Mouse (Mus musculus) lung, postnatal 36 days (tissue): ENCODE data around the gene Tmem234.

ENCODE experiments used
- DNase-seq: peaks from one replicate; pipeline ENCODE4 v3.0.0; 2022; ENCODE audit warnings: mixed read lengths

The Tmem234 gene

DNA sequence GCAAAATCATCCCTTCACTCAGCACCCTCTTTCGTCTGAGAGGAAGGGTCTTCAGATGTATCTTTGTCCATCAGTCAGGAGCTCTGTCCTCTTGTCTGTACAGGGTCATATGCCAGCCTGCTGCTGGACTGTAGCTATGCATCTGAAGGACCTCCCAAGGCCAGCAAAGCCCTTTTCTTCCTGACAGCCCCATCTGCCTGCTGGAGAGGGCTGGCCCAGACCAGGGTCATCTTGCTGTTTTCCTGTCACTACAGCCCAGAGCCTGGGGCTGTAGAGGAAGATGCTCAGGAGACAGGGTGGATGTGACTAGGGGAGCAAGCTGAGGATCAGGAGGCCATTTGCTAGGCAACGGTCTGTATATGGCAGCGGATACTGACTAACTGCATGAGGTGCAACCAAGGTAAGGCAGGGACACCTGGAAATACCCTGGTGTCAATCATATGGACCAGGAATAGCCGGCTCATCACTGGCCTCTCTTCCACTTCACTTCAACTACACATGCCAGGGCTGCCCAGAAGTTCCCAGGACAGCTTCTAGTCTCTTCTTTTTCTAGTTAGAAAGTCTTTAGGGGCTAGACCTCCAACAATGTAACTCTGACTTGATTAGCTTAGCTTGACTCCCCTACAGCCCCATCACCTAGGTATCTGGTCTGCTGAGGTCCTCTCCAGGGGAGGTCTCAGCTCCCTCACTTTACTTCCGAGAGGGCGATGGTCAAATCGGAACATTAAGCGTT is 22.5 kb downstream of the Tmem234 start:
- no peak for DNase-seq

DNA sequence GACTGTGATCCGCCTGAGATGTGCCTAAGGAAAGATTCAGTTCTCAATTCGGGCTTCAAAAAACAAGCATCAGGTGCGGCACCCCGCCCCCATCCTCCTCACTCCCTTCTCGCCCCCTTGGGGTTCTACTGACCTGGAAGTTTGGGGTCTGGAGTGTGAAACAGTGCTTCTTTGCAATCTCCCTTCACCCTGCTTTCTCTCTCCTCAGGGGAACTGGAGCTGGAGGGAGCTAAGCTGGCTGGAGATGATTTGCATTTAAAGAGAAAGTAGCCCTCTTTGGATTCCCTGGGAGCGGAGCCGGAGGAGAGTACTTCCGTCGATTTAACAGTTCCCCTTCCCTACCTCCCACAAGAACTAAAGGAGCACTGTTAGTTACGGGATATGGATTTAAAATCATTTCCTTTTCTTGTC is 23.2 kb downstream of the Tmem234 start, which contains the start of gene Ccdc28b:
Ccdc28b (minus strand) TSS at position 267 of the 411 bp plus-strand sequence.
- peak; percentile 70 for DNase-seq

DNA sequence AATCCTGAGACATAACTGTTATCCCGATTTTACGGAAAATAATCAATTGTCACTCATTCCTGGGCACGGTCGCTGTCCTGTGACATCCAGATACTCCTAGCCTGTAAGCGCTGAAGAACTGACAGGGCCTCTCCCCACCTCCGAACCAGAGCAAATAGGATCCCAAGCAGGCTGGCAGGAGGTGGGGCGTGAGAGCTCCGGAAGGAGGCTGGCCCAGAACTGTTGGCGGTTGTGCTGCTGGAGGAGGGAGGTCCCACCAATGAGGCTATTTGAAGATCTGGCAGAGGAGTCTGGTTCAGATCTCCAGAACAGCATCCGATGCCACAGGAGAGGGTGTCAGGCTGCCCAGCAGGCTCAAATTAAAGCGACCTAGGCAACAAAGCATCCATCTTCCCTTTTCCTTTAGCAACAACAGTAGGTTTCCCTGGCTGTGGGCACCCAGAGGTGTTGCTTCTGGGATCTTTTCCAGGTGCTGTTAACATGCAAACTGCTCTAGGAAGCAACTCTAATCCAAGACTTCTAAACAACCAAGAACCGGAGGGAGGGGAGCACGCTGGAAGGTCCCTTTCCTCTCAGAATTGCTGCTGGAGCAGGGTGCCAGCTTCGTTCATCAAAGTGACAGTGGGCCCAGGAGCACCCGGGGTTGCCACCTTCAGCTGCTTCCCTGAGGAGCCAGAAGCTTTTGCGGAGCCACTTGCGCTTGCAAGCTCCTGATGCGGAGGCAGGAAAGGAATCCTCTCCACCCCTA is 24.0 kb downstream of the Tmem234 start:
- peak; percentile 93 for DNase-seq

DNA sequence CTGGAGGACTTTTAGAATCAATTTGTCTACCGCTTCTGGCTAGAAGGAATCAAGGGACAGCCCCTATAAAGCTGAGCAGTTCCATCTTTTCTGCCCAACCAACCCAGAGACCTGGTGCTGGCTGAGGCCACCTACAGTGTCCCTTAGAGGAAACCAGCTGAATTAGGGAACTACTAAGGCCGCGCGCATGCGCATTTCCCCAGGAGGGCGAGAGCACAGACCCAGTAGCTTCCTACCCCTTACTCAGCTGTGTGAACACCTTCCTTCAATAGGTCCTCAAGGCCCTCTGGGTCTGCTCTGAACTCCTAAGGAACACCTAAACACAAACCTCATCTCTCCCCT is 24.5 kb downstream of the Tmem234 start:
- peak; percentile 68 for DNase-seq

DNA sequence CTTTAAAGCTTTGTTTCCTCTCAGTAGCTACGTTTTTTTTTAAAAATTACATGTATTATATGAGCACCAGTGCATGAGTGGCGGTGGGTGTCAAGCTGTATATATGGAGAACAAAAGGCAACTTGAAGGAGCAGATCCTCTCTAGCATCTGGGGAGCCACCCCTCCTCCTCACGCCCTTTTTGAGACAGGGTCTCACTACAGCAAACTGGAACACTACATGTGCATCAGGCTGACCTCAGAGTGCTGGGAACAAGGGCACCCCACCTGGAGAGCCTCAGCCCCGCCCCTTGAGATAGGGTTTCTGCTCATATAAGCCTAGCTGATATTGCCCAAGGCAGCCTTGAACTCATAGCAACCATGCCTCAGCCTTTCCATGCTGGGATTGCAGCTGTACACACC is 25.0 kb downstream of the Tmem234 start:
- DNase-seq: no peak

DNA sequence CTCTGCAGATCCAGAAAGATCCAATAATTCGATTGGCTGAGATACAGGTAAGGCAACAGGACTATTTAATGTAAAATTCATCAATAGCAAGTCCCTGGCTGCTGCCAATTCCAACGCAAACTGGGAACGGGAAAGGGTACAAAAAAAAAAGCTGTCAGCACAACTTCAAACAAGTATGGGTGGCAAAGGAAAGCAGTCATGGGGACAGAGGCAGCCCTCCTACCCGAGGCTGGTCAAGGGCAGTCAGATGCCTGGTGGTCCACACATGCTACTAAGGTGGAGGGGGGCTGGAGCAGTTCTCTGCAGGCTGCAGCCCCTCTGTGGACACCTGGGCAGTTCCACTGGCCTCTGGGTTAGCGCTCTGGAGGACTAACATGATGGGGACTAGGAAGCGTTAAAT is 25.6 kb downstream of the Tmem234 start:
- no peak for DNase-seq

DNA sequence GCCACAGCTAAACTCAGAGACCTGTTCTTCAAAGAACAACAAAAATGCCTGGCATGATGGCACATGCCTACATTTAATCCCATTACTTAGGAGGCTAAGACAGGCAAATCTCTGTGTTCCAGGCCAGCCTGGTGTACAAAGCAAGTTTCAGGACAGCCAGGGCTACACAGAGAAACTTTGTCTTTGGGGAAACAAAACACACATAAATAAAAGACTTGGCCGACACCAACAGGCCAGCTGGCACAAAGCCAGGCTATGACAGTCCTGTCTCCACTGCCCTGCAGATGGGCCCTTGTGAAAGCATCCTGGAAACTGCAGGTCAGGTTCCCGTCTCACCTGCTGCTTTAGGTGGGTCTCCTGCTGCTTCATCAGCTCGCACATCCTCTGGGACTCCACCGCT is 30.5 kb downstream of the Tmem234 start:
- DNase-seq: peak; percentile 72

DNA sequence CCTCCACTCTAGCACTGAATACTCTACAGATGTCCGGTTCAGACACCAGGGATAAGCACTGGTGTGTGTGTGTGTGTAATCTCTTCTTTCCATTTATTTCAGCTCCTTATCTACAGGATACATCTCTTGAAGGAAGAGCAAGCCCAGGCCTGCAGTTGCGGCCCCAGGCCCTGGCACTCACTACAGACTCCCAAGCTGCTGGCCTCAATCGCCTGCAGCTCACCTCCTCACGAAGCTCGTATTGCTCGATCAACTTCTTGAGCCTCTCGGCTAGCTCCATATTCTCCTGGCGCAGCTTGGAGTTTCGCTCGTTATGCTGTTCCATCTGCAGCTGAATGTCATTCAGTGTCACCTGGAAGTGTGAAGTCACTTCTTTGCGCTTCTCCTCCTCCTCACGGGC is 31.4 kb downstream of the Tmem234 start:
- no peak for DNase-seq

DNA sequence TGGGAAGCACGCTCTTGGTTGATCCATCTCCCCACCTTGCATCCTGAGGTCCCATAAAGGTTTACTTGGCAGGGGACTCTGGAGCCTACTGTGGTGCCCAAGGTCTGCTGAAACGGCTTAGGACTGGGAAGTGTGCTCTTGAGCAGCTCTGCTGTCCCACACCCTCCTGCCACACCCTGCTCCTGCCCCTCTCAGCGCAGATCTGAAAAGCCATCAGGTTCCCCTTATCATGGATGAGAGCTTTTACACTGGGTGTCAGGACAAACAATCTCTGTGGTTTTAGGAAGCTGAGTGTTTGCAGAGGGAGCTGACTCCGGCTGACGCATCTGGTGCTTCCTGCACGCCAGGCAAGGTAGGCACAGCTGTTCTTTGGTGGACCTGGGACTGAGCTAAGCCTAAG is 33.4 kb downstream of the Tmem234 start:
- no peak for DNase-seq

DNA sequence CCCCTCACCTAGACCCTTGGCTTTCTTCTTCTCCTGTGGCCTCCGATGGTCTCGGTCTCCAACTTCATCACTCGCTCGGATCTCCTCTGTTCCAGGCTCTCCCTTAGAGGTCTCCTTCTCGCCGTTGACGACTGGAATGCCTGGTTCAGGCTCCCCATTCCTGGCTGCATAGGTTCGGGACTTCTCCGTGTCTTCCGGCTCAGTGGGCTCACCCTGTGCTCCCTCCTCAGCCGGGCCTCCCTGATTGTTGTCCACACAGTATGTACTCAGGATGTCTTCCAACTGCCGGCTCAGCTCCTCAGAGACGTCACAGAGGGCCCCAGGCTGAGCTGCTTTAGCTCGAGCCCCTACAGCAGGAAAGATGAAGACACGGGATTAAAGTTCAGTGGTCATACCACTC is 38.8 kb downstream of the Tmem234 start:
- no peak for DNase-seq

DNA sequence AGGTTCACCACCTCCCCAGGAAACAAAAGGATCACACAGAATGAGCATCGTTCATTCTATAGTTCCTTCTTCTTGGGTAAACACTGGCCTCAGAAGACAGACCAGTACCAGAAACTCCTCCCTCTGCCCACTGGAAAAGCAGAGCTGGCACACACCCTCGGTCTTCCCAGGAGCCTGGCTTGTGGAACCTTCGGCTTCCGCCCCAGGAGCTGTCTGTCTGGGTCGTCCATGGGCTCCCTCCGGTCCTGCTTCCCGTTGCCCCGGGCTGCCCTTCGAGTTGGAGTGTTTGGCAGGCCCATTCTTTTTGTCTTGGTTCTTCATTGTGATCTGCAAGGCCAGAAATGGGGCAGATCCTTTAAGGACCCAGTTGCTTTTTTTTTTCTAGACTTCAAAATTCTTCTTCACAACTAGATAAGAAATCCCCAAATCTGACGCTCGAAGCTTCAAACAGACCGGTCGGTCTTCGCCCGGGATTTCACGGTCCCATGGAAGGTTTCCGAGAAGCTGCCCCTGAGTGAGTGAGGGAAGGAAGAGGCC is 39.7 kb downstream of the Tmem234 start:
- DNase-seq: peak; percentile 63

DNA sequence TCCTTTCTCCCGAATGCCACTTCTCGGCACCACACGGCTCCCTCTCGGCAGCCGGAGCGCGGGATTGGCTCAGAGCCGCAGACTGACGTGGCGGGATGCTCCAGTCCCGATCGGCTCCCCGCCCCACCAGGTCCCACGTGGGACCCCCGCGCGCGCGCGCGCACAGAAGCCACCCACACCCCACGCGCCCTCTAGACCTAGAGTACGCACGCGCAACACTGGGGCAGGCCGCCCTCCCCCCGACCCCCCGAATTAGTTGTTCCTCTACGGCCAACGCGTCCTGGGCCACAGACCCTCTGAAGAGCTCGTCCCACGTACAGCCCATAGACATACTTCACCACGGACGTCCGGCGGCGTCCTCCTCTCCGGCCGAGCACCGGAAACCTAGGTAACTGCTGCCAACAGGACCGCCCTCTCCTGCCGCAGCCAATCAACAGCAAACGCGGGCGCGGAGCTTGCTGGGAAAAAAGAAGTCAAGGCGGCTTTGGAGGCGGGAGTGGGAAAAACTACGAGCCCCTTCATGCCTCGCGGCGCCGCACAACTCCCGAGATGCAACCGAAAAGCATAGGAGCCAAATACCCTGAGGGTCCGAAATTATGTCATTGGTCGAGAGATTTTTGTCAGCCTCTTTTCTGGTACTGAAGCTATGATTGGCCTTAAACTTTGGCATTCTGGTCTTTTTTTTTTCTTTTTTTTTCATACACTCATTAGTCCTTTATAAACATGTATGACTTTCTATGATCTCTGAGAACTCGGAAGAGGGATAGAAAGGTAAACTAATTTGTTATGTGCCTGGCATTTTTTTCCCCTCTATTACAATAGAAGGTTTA is 40.4 kb downstream of the Tmem234 start, which contains the start of gene Txlna:
Txlna (minus strand) TSS at position 428 of the 830 bp plus-strand sequence.
- peak; percentile 98 for DNase-seq

DNA sequence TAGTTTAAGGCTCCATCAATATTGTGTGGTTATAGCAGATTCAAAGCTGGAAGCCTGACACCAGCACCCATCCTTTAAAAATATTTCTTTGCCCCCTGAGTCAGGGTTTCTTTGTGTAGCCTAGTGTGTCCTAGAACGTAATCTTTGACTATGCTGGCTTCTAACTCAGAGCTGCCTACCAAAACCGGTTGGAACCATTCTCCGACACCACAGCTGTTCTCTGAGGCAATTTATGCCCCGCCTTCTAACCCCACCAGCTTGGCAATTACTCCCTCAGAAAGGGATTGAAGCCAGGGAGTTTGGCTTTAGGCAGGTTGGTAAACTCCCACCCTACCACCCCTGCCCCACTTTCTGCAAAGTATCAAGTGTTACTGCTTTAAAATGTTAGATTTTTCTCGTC is 41.3 kb downstream of the Tmem234 start:
- DNase-seq: peak; percentile 44

DNA sequence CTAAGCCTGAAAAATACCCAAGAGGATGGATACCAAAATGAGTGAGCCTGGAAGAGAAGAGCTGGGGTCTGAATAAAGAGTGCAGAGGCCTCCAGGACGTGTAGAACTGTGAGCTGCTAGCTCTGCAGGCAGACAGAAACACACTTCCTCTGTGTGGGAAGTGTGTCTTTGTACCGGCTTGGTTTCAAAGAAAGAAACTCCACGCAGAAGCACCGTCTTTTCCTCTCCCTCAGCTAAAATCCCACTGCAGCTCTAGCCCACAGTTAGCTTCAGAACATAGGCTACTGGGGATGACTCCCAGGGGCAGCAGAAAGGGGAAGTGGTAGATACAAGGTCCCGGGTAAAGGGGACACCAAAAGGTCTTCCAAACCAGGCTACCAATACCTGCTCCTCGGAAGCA is 44.7 kb downstream of the Tmem234 start:
- no peak for DNase-seq

DNA sequence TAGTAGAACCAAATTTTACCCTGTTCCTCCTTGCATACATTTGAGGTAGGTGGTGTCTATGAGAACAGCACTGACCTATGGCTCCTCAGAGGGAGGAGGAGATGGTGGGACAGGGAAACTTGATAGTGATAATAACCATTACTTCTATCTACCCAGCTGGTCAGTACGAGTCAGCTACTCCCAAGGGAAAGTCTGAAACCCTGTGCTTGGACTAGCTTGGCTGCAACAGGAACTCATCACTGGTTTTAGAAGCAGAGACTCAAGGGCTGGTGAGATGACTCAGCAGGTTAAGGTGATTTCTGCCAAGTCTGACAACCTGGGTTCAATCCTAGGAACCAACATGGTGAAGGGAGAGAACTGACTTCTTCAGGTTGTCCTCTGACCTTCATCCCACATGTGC is 48.2 kb downstream of the Tmem234 start:
- no peak for DNase-seq

DNA sequence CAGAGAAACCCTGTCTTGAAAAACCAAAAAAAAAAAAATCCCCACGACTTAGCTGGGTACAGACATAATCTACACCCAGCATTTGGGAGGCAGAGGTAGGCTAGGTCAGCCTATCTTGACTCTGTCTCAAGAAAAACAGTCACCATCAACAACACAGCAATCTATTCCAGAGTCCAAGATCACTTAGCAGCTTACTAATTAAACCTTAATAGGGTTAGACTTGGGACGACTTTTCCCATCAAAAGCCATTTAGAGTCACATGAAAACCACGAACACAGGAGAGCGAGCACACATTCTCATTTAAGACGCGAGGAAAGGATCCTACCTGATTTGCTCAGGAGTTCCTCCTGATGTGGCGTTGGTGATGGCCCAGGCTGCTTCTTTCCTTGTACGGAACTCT is 49.9 kb downstream of the Tmem234 start:
- no peak for DNase-seq

DNA sequence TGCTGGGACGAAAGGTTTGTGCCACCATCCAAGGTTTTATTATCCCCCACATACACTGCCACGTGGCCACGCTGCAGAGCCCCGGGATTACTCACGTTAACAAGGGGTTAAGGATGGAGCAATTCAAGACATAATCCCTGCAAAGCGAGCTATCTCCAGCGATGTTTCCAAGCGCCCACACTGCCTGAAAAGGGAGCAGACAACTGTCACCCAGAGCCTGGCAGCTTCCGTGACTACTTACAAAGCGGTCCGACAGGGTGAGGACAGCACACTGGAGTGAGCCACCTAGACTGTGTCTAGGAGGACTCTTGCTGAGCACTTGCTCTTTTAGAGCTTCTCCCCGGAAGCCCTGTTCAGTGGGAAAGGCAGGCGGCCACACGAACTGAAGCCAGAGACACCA is 54.3 kb downstream of the Tmem234 start:
- DNase-seq: no peak

DNA sequence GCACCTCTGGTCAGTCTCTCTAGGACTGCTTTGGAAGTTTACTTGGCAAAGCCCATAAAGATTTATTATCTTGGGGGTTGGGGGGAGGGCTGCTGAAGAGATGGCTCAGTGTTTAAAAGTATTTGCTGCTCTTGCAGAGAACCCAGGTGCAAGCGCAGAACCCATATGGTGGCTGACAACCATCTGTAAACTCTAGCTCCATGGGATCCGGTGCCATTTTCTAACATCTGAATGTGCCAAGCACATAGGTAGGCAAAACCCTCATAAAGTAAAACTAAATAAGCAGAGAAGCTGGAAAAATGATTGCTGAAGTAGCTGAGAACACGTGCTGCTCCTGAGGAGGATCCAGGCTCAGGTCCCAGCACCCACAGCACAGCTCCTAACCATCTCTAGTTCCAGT is 61.1 kb downstream of the Tmem234 start:
- DNase-seq: no peak

DNA sequence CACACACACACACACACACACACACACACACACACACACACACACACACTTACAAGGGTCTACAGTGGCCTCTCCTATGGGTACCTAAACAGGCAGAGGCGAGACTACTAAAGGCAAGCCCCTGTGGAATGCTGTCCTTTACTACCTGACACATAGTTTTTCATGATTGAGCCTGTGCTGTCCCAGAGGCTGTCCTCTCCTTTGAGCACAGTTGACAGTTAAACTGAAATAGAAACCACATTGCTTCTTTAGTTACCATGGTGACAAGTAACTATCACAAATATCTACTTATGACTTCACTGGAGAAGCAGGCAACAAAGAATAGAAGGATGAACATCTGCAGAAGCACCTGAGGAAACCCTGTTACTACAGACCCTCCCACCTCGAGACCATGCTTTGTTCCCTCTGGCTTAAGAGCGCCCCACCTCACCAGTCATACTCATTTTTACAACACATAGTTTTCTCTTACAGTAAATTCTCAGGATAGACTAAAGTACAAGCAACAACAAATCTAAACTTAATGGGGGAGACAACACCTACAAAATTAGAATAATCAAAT is 61.9 kb downstream of the Tmem234 start:
- no peak for DNase-seq

DNA sequence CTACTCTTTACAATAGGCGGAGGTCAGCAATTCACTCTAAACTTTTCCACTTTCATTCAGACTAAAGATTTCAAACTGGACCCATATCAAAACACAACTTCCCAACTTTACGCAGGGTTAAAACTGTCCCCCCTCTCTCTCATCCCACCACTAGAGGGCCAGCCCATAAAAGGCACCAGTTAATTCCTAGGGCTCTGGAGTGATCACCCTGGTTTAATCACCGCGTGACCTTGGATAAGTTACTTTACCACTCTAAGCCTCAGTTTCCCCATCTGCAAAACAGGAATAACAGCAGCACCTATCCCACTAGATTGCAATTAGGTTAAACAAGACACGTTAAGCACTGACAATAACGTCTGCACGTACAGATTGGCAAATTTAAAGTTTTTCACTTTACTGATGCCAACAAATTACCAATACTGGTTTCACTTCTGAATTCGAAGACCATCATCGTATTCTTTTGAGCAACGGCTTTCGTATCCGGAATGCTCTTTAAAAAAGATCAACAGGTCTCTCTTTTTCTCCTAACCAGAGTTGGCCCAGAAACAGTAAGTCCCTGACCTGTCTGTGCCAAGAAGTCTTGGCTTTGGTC is 71.1 kb downstream of the Tmem234 start:
- peak; percentile 76 for DNase-seq

DNA sequence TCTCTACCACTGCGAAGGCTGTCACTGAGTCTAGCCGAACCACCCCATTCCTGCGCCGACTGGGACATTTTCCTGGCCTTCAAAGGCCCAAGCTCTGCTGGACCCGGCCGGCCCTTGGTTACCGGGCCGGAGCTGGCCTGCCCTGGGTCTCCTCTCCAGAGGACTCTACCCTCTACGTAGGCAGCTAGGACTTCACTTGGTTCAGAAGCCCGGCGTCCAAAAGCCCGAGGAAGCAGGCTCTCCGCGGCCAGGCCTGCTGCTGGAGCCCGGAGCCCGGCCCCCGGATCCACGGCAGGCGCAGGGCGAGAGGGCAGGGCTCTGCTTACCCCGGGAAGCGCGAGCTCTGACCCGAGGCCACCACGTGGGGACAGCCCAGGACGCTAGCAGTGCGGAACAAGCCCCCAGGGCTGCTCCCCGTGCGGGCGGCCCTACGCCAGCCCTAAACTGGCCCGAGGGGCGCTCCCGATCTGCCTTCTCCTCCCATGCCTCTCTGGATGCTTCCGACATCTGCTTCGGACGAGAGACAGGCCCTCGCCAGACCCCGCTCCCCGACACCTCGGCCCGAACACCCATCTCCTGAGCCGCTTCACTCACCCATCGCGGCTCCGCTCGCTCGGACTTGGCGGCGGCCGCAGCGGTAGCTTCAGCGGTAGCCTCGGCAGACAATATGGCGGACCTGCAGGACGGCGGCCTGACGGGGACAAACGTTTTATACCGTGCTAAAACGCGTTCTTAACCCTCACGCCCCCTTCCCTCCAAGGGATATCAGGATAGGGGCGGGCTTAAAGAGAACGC is 71.8 kb downstream of the Tmem234 start, which contains the start of gene Kpna6:
Kpna6 (minus strand) TSS at position 685 of the 795 bp plus-strand sequence.
- peak; percentile 90 for DNase-seq
